Mouse (Mus musculus): ENCODE measurements around the gene Tti1. TPM values are rescaled to one million over a fixed set of nuclear protein-coding genes. Genes with fewer than 3 reads are reported as not detected.
"Not testable (repeated sequence)": the region's sequence is repeated elsewhere in the genome, so short reads cannot be mapped to it uniquely, and the experiment has no call there.

Gene Tti1
- polyA plus RNA-seq, 1 experiment from 2014 or later: 17.7 TPM

DNA sequence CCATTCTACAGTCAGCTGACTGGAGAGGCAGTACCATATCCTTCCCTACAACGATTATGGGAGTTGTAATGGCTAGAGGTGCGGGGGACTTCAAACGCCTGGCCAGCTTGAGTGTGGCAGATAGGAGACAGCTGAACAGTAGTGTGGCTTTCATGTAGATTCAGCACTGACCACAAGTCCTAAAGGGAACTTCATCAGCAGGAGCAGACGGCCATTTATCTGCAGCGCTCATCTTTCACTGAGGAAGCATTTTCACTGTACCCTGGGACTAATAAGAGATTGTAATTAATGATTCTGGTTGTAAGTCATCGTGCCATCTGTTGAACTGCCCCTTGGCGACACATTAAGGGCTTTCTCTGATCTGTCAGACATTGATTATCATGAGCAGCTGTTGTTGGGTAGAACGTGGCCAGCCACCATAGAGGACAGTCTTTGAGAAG is 31.5 kb upstream of the Tti1 start:
- Histone ChIP-seq H3K9ac (no peak overlapping the region), H3K4me2 (no peak overlapping the region), H3K36me3 (peaks cover 16% of the 10 kb centered on the region), H3K4me3 (no peak overlapping the region), H3K4me1 (replicated peaks) (peaks cover 15% of the 10 kb centered on the region), H3K27me3 (no peaks in the 10 kb centered on the region), H3K27ac (replicated peaks) (peak overlapping the region; percentile 31), H3K9me3 (no peaks in the 10 kb centered on the region)
- 50% methylated on average over 8 of the region's 8 CpGs for WGBS
- peak; percentile 56; the same call in 1 of the 2 replicates for ATAC-seq (ENCODE audit: low FRiP score, low read depth)

DNA sequence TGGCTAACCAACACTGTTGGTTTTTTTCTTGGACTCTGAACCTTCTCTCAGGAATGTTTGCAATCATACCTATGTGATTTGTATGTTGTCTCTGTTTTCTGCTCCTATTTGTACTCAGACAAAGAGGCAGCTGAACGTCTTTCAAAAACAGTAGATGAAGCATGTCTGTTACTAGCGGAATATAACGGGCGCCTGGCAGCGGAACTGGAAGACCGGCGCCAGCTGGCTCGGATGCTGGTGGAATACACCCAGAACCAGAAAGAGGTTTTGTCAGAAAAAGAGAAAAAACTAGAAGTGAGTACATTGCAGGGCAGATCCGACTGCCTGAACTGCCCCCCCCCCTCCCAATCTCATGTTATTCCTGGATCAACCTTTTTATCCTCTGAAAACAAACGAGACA is 30.3 kb upstream of the Tti1 start:
- 75% methylated on average over 10 of the region's 10 CpGs for WGBS
- ATAC-seq (ENCODE audit: low FRiP score, low read depth): no peak
- H3K27me3 ChIP-seq: no peaks in the 10 kb centered on the region
- no peak overlapping the region for H3K9ac ChIP-seq
- no peak overlapping the region for H3K4me2 ChIP-seq
- no peak overlapping the region for H3K27ac ChIP-seq (replicated peaks)
- H3K9me3 ChIP-seq: no peaks in the 10 kb centered on the region
- peaks cover 16% of the 10 kb centered on the region for H3K36me3 ChIP-seq
- peaks cover 15% of the 10 kb centered on the region for H3K4me1 ChIP-seq (replicated peaks)
- H3K4me3 ChIP-seq: no peak overlapping the region

DNA sequence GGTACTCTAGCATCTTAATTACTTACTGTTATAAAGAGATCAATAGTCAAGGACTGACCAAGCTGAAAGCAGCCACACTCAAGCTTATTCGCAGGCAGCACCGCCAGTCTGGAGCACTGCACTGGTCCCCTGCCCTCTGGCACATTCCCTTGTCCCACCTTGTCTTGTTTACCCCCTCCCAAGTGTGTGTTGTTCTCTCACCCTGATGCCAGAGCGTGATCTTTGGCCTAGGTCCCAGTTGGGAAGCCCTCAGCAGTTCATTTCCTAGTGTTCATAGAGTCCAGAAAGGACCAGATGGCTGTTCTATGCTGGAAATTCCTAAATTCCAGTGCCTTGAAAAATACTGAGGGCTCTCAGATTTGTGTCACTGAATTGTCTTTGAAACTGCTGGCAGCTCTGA is 28.8 kb upstream of the Tti1 start:
- no peak for ATAC-seq (ENCODE audit: low FRiP score, low read depth)
- H3K4me3 ChIP-seq: no peak overlapping the region
- no peaks in the 10 kb centered on the region for H3K27me3 ChIP-seq
- H3K27ac ChIP-seq (replicated peaks): no peak overlapping the region
- H3K9ac ChIP-seq: no peak overlapping the region
- no peaks in the 10 kb centered on the region for H3K9me3 ChIP-seq
- H3K4me2 ChIP-seq: no peak overlapping the region
- peaks cover 15% of the 10 kb centered on the region for H3K4me1 ChIP-seq (replicated peaks)
- 81% methylated on average over 3 of the region's 3 CpGs for WGBS
- peaks cover 17% of the 10 kb centered on the region for H3K36me3 ChIP-seq

DNA sequence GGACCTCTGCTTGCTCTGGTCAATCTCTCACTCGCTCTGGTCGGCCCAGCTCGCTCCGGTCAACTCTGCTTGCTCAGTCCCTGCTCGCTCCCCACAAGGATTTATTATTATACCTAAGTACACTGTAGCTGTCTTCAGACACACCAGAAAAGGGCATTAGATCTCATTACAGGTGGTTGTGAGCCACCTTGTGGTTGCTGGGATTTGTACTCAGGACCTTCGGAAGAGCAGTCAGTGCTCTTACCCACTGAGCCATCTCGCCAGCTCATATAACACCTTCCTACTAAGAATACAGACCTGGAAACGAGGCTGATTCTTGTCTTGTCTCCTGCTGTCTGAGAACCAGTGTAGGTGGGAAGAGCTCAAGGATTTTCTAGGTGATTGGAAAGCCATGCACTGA is 27.1 kb upstream of the Tti1 start:
- ATAC-seq (ENCODE audit: low FRiP score, low read depth); H3K27me3 ChIP-seq; H3K9me3 ChIP-seq; H3K9ac ChIP-seq; H3K4me2 ChIP-seq; H3K4me3 ChIP-seq; H3K27ac ChIP-seq (replicated peaks): not testable (repeated sequence)
- 88% methylated on average over 8 of the region's 8 CpGs for WGBS
- Histone ChIP-seq H3K36me3 (peaks cover 21% of the 10 kb centered on the region), H3K4me1 (replicated peaks) (peaks cover 14% of the 10 kb centered on the region)

DNA sequence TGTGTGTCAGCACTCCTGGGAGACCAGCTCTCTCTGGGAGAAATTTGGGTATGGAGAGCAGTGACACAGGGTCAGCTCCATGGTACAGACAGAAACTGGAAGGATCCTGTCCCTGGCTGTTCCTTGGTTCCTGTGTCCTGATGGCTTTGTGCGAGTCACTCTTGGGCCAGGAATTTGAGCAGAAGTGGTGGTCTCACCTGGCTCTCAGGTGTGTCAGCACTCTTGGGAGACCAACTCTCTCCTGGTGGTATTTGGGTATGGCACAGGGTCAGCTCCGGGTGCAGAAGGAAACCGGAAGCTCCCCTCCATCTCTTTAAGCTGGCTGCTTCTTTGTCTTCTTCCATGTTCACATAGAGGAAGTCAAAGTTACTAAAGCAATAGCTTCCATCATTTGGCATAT is 26.4 kb upstream of the Tti1 start:
- H3K4me2 ChIP-seq: no peak overlapping the region
- no peak overlapping the region for H3K27ac ChIP-seq (replicated peaks)
- WGBS: 97% methylated on average over 3 of the region's 3 CpGs
- H3K9ac ChIP-seq: no peak overlapping the region
- H3K4me3 ChIP-seq: no peak overlapping the region
- H3K9me3 ChIP-seq: no peaks in the 10 kb centered on the region
- no peak for ATAC-seq (ENCODE audit: low FRiP score, low read depth)
- H3K27me3 ChIP-seq: no peaks in the 10 kb centered on the region
- H3K36me3 ChIP-seq: peaks cover 26% of the 10 kb centered on the region
- peaks cover 7% of the 10 kb centered on the region for H3K4me1 ChIP-seq (replicated peaks)

DNA sequence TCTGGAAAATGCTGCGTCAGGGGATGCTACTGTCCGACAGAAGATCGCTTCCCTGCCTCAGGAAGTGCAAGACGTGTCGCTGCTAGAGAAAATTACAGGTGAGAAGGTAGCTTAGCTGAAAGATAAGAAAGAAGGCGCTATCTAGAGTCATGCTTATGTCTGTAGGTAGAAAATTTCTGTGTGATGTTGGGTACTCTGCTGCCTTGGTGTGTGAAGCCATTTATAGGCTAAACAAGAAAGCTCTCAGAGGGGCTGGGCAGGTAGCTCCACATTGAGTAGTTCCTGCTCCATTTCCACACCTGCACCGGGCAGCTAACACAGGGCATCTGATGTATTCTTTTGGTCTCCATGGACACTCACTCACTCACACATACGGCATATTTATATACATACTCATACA is 21.9 kb upstream of the Tti1 start:
- no peak overlapping the region for H3K4me3 ChIP-seq
- no peaks in the 10 kb centered on the region for H3K4me1 ChIP-seq (replicated peaks)
- no peak for ATAC-seq (ENCODE audit: low FRiP score, low read depth)
- no peak overlapping the region for H3K9ac ChIP-seq
- H3K27ac ChIP-seq (replicated peaks): no peak overlapping the region
- no peaks in the 10 kb centered on the region for H3K9me3 ChIP-seq
- 94% methylated on average over 8 of the region's 8 CpGs for WGBS
- H3K4me2 ChIP-seq: no peak overlapping the region
- no peaks in the 10 kb centered on the region for H3K27me3 ChIP-seq
- H3K36me3 ChIP-seq: peaks cover 26% of the 10 kb centered on the region

DNA sequence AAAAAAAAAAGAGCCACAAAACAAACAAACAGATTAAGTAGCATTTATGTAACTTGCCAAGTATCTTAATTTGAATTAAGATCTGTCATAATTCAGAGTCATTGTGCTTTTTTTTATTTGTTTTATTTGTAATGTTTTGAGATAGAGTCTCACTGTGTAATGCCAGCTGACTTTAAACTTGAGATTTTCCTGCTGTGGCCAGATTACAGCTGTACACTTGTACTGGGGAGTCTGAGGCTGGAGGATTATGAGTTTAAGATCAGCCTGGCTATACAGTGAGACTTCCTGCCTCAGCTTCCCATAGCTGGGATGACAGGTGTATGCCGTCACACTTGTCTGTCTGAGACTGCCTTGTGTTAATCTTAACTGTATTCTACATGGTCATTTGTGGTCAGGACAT is 20.5 kb upstream of the Tti1 start:
- 100% methylated on average over 1 of the region's 1 CpGs for WGBS
- H3K27ac ChIP-seq (replicated peaks): no peak overlapping the region

DNA sequence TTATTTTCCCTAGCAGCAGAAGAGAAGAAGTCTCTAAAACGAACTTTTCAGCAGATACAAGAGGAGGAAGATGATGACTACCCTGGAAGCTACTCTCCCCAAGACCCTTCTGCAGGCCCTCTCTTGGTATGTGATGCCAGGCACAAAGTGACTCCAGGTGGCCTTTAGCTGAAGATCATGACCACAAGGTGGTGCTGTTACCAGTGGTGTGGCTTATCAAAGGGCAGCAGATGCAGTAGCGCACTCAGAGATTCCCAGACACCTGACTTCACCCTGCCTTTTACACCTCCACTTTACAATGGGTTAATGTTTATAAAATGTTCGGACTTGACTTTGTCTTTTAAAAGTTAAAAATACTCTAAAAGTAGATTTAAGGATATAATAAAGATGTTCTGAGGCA is 19.7 kb upstream of the Tti1 start:
- H3K9ac ChIP-seq: no peak overlapping the region
- no peak overlapping the region for H3K4me2 ChIP-seq
- no peaks in the 10 kb centered on the region for H3K9me3 ChIP-seq
- H3K4me1 ChIP-seq (replicated peaks): no peaks in the 10 kb centered on the region
- H3K4me3 ChIP-seq: no peak overlapping the region
- peaks cover 41% of the 10 kb centered on the region for H3K36me3 ChIP-seq
- no peak overlapping the region for H3K27ac ChIP-seq (replicated peaks)
- no peak for ATAC-seq (ENCODE audit: low FRiP score, low read depth)
- H3K27me3 ChIP-seq: no peaks in the 10 kb centered on the region
- 65% methylated on average over 3 of the region's 3 CpGs for WGBS

More for the DNA sequence above, 20.5 kb upstream of the Tti1 start:
- Histone ChIP-seq H3K4me3 (no peak overlapping the region), H3K27me3 (no peaks in the 10 kb centered on the region), H3K4me1 (replicated peaks) (no peaks in the 10 kb centered on the region), H3K9ac (no peak overlapping the region), H3K9me3 (no peaks in the 10 kb centered on the region), H3K36me3 (peaks cover 36% of the 10 kb centered on the region), H3K4me2 (no peak overlapping the region)
- ATAC-seq (ENCODE audit: low FRiP score, low read depth): no peak

DNA sequence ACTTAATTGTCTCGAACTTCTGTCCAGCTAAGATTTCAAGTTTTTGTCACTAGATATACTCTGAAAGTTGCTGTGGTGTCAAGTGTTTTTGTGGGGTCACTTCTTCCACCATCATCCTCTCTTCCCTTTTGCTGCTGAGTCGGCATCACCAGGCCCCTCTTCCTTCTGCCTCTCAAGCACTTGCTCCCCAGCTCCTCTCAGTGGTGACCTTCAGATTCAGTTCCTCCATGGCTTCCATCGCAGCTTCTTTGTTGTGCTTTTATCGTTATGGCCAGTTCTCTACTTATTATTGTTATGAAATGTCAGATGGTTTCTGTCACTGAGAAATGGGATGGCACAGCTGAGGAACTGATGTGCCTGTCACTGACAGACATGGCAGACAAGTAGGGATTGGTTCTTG is 18.0 kb upstream of the Tti1 start:
- no peaks in the 10 kb centered on the region for H3K9me3 ChIP-seq
- peaks cover 39% of the 10 kb centered on the region for H3K36me3 ChIP-seq
- no peak overlapping the region for H3K27ac ChIP-seq (replicated peaks)
- no peak overlapping the region for H3K4me3 ChIP-seq
- H3K4me1 ChIP-seq (replicated peaks): no peaks in the 10 kb centered on the region
- no peak overlapping the region for H3K4me2 ChIP-seq
- WGBS: 84% methylated on average over 4 of the region's 4 CpGs
- no peak overlapping the region for H3K9ac ChIP-seq
- ATAC-seq (ENCODE audit: low FRiP score, low read depth): no peak
- H3K27me3 ChIP-seq: no peaks in the 10 kb centered on the region

DNA sequence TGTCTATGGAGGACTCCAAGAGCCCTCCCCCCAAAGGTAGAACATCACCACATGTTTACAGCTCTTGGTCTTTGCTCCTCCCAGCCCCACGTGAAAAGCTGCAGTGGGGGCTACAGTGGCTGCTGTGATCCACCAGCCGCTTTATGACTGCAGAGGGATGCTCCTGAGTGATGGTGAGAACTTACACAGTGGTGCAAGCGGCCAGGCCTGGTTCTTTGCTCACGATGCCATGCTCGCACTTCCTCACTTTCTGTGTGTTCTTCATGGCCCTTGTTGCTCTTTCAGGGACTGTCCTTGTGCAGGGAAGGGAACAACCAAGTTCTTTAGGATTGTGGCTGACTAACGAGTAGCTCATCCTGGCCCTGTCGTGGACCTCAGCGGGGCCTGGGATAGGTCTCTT is 15.3 kb upstream of the Tti1 start:
- H3K27me3 ChIP-seq: no peaks in the 10 kb centered on the region
- H3K4me1 ChIP-seq (replicated peaks): no peaks in the 10 kb centered on the region
- H3K9ac ChIP-seq: no peak overlapping the region
- H3K4me3 ChIP-seq: no peak overlapping the region
- H3K36me3 ChIP-seq: peaks cover 27% of the 10 kb centered on the region
- H3K4me2 ChIP-seq: no peak overlapping the region
- no peaks in the 10 kb centered on the region for H3K9me3 ChIP-seq
- no peak overlapping the region for H3K27ac ChIP-seq (replicated peaks)
- no peak for ATAC-seq (ENCODE audit: low FRiP score, low read depth)
- WGBS: 92% methylated on average over 8 of the region's 8 CpGs

DNA sequence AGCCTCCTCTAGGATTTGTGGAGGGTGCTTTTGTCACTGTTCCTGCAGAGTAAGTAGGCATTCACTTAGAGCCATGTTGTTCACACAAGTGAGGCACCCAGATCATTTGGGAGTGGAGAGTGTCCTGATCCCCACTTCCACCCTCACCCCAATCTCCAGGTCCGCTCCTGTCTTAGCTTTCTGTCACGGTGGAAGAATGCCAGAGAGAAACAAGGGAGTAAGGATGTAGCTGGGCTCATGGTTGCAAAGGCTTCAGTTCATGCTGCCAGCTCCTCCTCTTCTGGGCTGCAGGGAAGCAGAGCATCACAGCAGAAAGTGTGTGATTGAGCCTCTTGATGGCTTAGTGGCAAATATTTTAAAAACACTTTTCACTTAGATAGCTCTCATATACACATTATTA is 12.2 kb upstream of the Tti1 start:
- H3K4me2 ChIP-seq: no peak overlapping the region
- H3K36me3 ChIP-seq: peaks cover 34% of the 10 kb centered on the region
- no peaks in the 10 kb centered on the region for H3K27me3 ChIP-seq
- no peaks in the 10 kb centered on the region for H3K4me1 ChIP-seq (replicated peaks)
- WGBS: 94% methylated on average over 2 of the region's 2 CpGs
- H3K9me3 ChIP-seq: no peaks in the 10 kb centered on the region
- no peak overlapping the region for H3K9ac ChIP-seq
- H3K4me3 ChIP-seq: no peak overlapping the region
- no peak overlapping the region for H3K27ac ChIP-seq (replicated peaks)
- no peak for ATAC-seq (ENCODE audit: low FRiP score, low read depth)

DNA sequence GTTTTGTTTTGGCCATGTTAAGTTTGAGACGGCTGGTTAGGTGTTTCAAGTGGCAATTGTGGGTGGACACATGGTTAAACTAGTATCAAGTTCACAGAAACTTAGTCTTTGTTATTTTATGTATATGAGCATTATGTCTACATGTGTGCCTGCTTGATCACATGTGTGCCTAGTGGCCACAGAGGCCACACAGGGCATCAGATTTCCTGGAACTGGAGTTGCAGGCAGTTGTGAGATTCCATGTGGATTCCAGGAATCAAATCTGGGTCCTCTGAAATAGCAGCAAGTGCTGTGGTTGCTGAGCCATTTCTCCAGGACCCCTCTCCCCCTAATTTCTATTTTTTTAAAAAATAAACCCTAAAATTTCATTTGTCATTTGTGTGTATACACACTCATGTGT is 11.4 kb upstream of the Tti1 start:
- 91% methylated on average over 1 of the region's 1 CpGs for WGBS
- H3K4me2 ChIP-seq: no peak overlapping the region
- no peak overlapping the region for H3K9ac ChIP-seq
- peaks cover 29% of the 10 kb centered on the region for H3K36me3 ChIP-seq
- no peak for ATAC-seq (ENCODE audit: low FRiP score, low read depth)
- H3K27me3 ChIP-seq: no peaks in the 10 kb centered on the region
- no peak overlapping the region for H3K4me3 ChIP-seq
- no peak overlapping the region for H3K27ac ChIP-seq (replicated peaks)
- no peaks in the 10 kb centered on the region for H3K9me3 ChIP-seq
- H3K4me1 ChIP-seq (replicated peaks): no peaks in the 10 kb centered on the region

DNA sequence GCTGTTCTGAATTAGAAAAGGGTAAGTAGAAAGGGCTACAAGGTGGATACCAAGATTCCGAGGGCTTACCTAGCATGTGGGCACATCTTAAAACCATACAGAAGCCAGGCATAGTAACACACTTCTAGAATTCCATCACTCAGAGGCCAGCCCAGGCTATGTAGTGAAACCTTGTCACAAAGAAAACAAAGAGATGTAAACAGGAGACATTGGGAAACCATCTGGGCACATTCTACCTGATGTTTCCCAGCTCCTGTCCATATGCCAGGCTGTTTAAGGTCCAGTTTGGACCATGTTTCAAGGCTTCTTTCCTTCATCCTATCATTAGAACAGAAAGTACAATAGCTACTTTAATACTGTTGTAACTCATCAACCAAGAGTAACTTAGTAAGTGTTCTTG is 9.3 kb upstream of the Tti1 start:
- H3K4me2 ChIP-seq: no peak overlapping the region
- WGBS: 91% methylated on average over 1 of the region's 1 CpGs

More for the DNA sequence above, 9.3 kb upstream of the Tti1 start:
- peaks cover 16% of the 10 kb centered on the region for H3K36me3 ChIP-seq
- no peak overlapping the region for H3K9ac ChIP-seq
- H3K4me3 ChIP-seq: no peak overlapping the region
- ATAC-seq (ENCODE audit: low FRiP score, low read depth): no peak
- no peaks in the 10 kb centered on the region for H3K27me3 ChIP-seq
- H3K9me3 ChIP-seq: no peaks in the 10 kb centered on the region
- H3K4me1 ChIP-seq (replicated peaks): peaks cover under 1% of the 10 kb centered on the region
- H3K27ac ChIP-seq (replicated peaks): no peak overlapping the region
